Comparison of ENCODE assay signal across 8 mouse cellular contexts in genomic region chr8:34689049-34689824, GRCm38 (mm10).
A peak's percentile ranks its signal among the peaks of the same experiment; 100 is the strongest.
DNase-seq lines count a peak whose midpoint lies in the region; ATAC-seq and TF ChIP-seq lines count a peak whose summit lies in the region.

No protein-coding gene starts in this region.

- peak overlapping the region; percentile 14; the same call in 1 of the 2 replicates for H3K4me3 ChIP-seq in lung, embryonic 14.5 days (ENCODE audit: low read depth, low read length)
- peak overlapping the region; percentile 20 for H3K4me3 ChIP-seq in embryonic facial prominence, embryonic 15.5 days (replicated peaks)
- peak overlapping the region; percentile 22 for H3K4me3 ChIP-seq in limb, embryonic 13.5 days
- no peak overlapping the region for H3K4me3 ChIP-seq in neural tube, embryonic 14.5 days (ENCODE audit: low read depth, low read length)

- H3K27me3 ChIP-seq in lung, embryonic 14.5 days (ENCODE audit: insufficient read depth, low read length) = peaks cover 5% of the 10 kb centered on the region; the same call in 1 of the 2 replicates
- peaks cover 10% of the 10 kb centered on the region; the same call in 1 of the 2 replicates for H3K27me3 ChIP-seq in embryonic facial prominence, embryonic 15.5 days
- peaks cover 21% of the 10 kb centered on the region for H3K27me3 ChIP-seq in limb, embryonic 13.5 days
- no peaks in the 10 kb centered on the region for H3K27me3 ChIP-seq in neural tube, embryonic 14.5 days (ENCODE audit: control insufficient read depth, insufficient read depth, low read length)

- intact Hi-C loops in gastrocnemius, postnatal 36 days (cut with DNase I) = no loop called here

- no peak overlapping the region for H3K27ac ChIP-seq in lung, embryonic 14.5 days (ENCODE audit: low read depth)
- H3K27ac ChIP-seq in embryonic facial prominence, embryonic 15.5 days (replicated peaks) = no peak overlapping the region
- no peak overlapping the region for H3K27ac ChIP-seq in limb, embryonic 13.5 days
- H3K27ac ChIP-seq in neural tube, embryonic 14.5 days (ENCODE audit: low read depth, low read length) = peak overlapping the region; percentile 39; the same call in 1 of the 2 replicates

- no peak for DNase-seq in lung, embryonic 14.5 days
- no peak for DNase-seq in lung, postnatal 10 days
- no peak for DNase-seq in urinary bladder, postnatal 25 days (ENCODE audit: low spot score)
- DNase-seq in gastrocnemius, postnatal 36 days = no peak
- DNase-seq in layer of hippocampus, adult 18-20 months (ENCODE audit: low spot score in 2 of 2) = no peak

- H3K9me3 ChIP-seq in lung, embryonic 14.5 days (ENCODE audit: low read depth, low read length) = no peaks in the 10 kb centered on the region
- no peaks in the 10 kb centered on the region for H3K9me3 ChIP-seq in embryonic facial prominence, embryonic 15.5 days (replicated peaks)
- no peaks in the 10 kb centered on the region for H3K9me3 ChIP-seq in limb, embryonic 13.5 days
- H3K9me3 ChIP-seq in neural tube, embryonic 14.5 days (ENCODE audit: control insufficient read depth, low read length) = no peaks in the 10 kb centered on the region

- 18% methylated on average over 33 of the region's 33 CpGs for whole genome bisulfite sequencing in lung, embryonic 14.5 days
- WGBS in embryonic facial prominence, embryonic 15.5 days = 14% methylated on average over 33 of the region's 33 CpGs
- 13% methylated on average over 33 of the region's 33 CpGs for WGBS in limb, embryonic 13.5 days
- WGBS in neural tube, embryonic 14.5 days = 10% methylated on average over 29 of the region's 33 CpGs

- ATAC-seq in lung, embryonic 14.5 days (ENCODE audit: insufficient read depth) = no peak
- ATAC-seq in embryonic facial prominence, embryonic 15.5 days (ENCODE audit: insufficient number of reproducible peaks, low FRiP score, low TSS enrichment, low read depth) = no peak
- ATAC-seq in limb, embryonic 13.5 days (ENCODE audit: low FRiP score, low read depth) = peak; percentile 51; the same call in 1 of the 2 replicates
- 0 out of 2 replicates have a peak, but pooled peaks have one; percentile 55 for ATAC-seq in neural tube, embryonic 14.5 days (ENCODE audit: low read depth)

- no peak overlapping the region; the same call in 1 of the 2 replicates for H3K9ac ChIP-seq in lung, embryonic 14.5 days
- H3K9ac ChIP-seq in embryonic facial prominence, embryonic 15.5 days = no peak overlapping the region
- H3K9ac ChIP-seq in limb, embryonic 13.5 days = no peak overlapping the region
- H3K9ac ChIP-seq in neural tube, embryonic 14.5 days (replicated peaks; ENCODE audit: low read depth, low read length) = no peak overlapping the region

- TF ChIP-seq CTCF in lung, embryonic 14.5 days (IDR thresholded peaks at IDR 0.05; ENCODE audit: low read depth) = no peak

- no peaks in the 10 kb centered on the region for H3K36me3 ChIP-seq in lung, embryonic 14.5 days (ENCODE audit: insufficient read depth)
- no peaks in the 10 kb centered on the region for H3K36me3 ChIP-seq in embryonic facial prominence, embryonic 15.5 days
- H3K36me3 ChIP-seq in limb, embryonic 13.5 days = no peaks in the 10 kb centered on the region
- H3K36me3 ChIP-seq in neural tube, embryonic 14.5 days (ENCODE audit: control insufficient read depth, insufficient read depth, low read length) = no peaks in the 10 kb centered on the region

- H3K4me2 ChIP-seq in lung, embryonic 14.5 days = peak overlapping the region; percentile 56
- peak overlapping the region; percentile 46 for H3K4me2 ChIP-seq in embryonic facial prominence, embryonic 15.5 days (replicated peaks)
- H3K4me2 ChIP-seq in limb, embryonic 13.5 days (replicated peaks) = peak overlapping the region; percentile 58
- H3K4me2 ChIP-seq in neural tube, embryonic 14.5 days (ENCODE audit: low read depth, low read length) = peak overlapping the region; percentile 32; the same call in 1 of the 2 replicates

- H3K4me1 ChIP-seq in lung, embryonic 14.5 days (ENCODE audit: insufficient read depth) = 0 out of 2 replicates have a peak, but pooled peaks cover 4% of the 10 kb centered on the region
- H3K4me1 ChIP-seq in embryonic facial prominence, embryonic 15.5 days = peaks cover 10% of the 10 kb centered on the region; the same call in 1 of the 2 replicates
- peaks cover 12% of the 10 kb centered on the region for H3K4me1 ChIP-seq in limb, embryonic 13.5 days
- H3K4me1 ChIP-seq in neural tube, embryonic 14.5 days (ENCODE audit: control insufficient read depth, insufficient read depth, low read length) = peaks cover 7% of the 10 kb centered on the region; the same call in 1 of the 2 replicates

Comparison
In these comparisons a context has a peak if more than half of its experiments do, and no peak if none do; other contexts are left out.
1. ATAC-seq: peak in limb, embryonic 13.5 days (single experiment) and neural tube, embryonic 14.5 days (single experiment); none in lung, embryonic 14.5 days (single experiment) and embryonic facial prominence, embryonic 15.5 days (single experiment).
2. Peak in every context shown above with its lines, with median percentiles within 50 percentile points of each other: H3K4me2 ChIP-seq.